18 mouse cellular contexts compared by ENCODE assay signal in genomic region chrX:99389778-99390461, GRCm38 (mm10).
DNase-seq lines count a peak whose midpoint lies in the region; ATAC-seq lines count a peak whose summit lies in the region.
"Had no signal": no experiment of that assay in that cellular context is flagged by ENCODE, and none has a peak within 500 bp of the region (broad histone marks: within the 10 kb centered on the region; RNA-seq: fewer than 3 reads in every experiment).

No protein-coding gene starts in this region.

- 32% methylated on average over 12 of the region's 12 CpGs for WGBS in kidney, embryonic 15.5 days
- 39% methylated on average over 12 of the region's 12 CpGs for WGBS in neural tube, embryonic 15.5 days
- 40% methylated on average over 12 of the region's 12 CpGs for WGBS in embryonic facial prominence, embryonic 15.5 days

- no peak overlapping the region for H3K4me3 ChIP-seq in kidney, embryonic 15.5 days (replicated peaks)
- no peak overlapping the region for H3K4me3 ChIP-seq in neural tube, embryonic 15.5 days (replicated peaks)
- H3K4me3 ChIP-seq in embryonic facial prominence, embryonic 15.5 days (replicated peaks): no peak overlapping the region
- H3K4me3 ChIP-seq: heart, embryonic 13.5 days; midbrain, embryonic 15.5 days had no signal

- no peaks in the 10 kb centered on the region for H3K36me3 ChIP-seq in kidney, embryonic 15.5 days
- H3K36me3 ChIP-seq in neural tube, embryonic 15.5 days: no peaks in the 10 kb centered on the region
- no peaks in the 10 kb centered on the region for H3K36me3 ChIP-seq in embryonic facial prominence, embryonic 15.5 days
- H3K36me3 ChIP-seq: G1E; heart, embryonic 13.5 days; midbrain, embryonic 15.5 days had no signal

- H3K4me2 ChIP-seq in kidney, embryonic 15.5 days: no peak overlapping the region
- no peak overlapping the region for H3K4me2 ChIP-seq in neural tube, embryonic 15.5 days
- H3K4me2 ChIP-seq in embryonic facial prominence, embryonic 15.5 days (replicated peaks): no peak overlapping the region
- H3K4me2 ChIP-seq: heart, embryonic 13.5 days; midbrain, embryonic 15.5 days had no signal

- no peak for DNase-seq in kidney, adult 18-20 months
- DNase-seq in neural tube, embryonic 10.5 days (ENCODE audit: extremely low spot score, low spot score): peak; percentile 17
- no peak for DNase-seq in cerebellum, adult 9-10 months
- no peak for DNase-seq in adrenal gland, adult 18-20 months (ENCODE audit: low spot score in 2 of 2)
- DNase-seq: adrenal gland, postnatal 25 days; cerebellum, postnatal 10 days; forebrain, postnatal 0 days; gastrocnemius, postnatal 14 days; layer of hippocampus, postnatal 36 days; liver; spleen, adult 18-20 months had no signal

- peak; percentile 43; the same call in 1 of the 2 replicates for ATAC-seq in kidney, embryonic 15.5 days (replicated peaks; ENCODE audit: low FRiP score)
- no peak for ATAC-seq in neural tube, embryonic 15.5 days (ENCODE audit: low FRiP score)
- ATAC-seq in embryonic facial prominence, embryonic 15.5 days (ENCODE audit: insufficient number of reproducible peaks, low FRiP score, low TSS enrichment, low read depth): peak; percentile 47; the same call in 1 of the 2 replicates
- ATAC-seq: forebrain, postnatal 0 days; midbrain, embryonic 15.5 days had no signal

- H3K27ac ChIP-seq in kidney, embryonic 15.5 days: peak overlapping the region; percentile 65; the same call in 1 of the 2 replicates
- no peak overlapping the region for H3K27ac ChIP-seq in neural tube, embryonic 15.5 days (replicated peaks)
- peak overlapping the region; percentile 69 for H3K27ac ChIP-seq in embryonic facial prominence, embryonic 15.5 days (replicated peaks)
- H3K27ac ChIP-seq: midbrain, embryonic 15.5 days; stomach, postnatal 0 days had no signal

- peaks cover 65% of the 10 kb centered on the region for H3K27me3 ChIP-seq in kidney, embryonic 15.5 days
- H3K27me3 ChIP-seq in neural tube, embryonic 15.5 days (replicated peaks): peaks cover 19% of the 10 kb centered on the region; the same call in 1 of the 2 replicates
- peaks cover 33% of the 10 kb centered on the region for H3K27me3 ChIP-seq in embryonic facial prominence, embryonic 15.5 days

- H3K9me3 ChIP-seq in kidney, embryonic 15.5 days (replicated peaks): no peaks in the 10 kb centered on the region
- H3K9me3 ChIP-seq in neural tube, embryonic 15.5 days (replicated peaks): no peaks in the 10 kb centered on the region
- no peaks in the 10 kb centered on the region for H3K9me3 ChIP-seq in embryonic facial prominence, embryonic 15.5 days (replicated peaks)
- H3K9me3 ChIP-seq: G1E; heart, embryonic 13.5 days; midbrain, embryonic 15.5 days had no signal

- peaks cover 25% of the 10 kb centered on the region for H3K4me1 ChIP-seq in kidney, embryonic 15.5 days
- no peaks in the 10 kb centered on the region for H3K4me1 ChIP-seq in neural tube, embryonic 15.5 days
- peaks cover 14% of the 10 kb centered on the region for H3K4me1 ChIP-seq in embryonic facial prominence, embryonic 15.5 days
- H3K4me1 ChIP-seq: midbrain, embryonic 15.5 days had no signal

- H3K9ac ChIP-seq in kidney, embryonic 15.5 days: no peak overlapping the region
- no peak overlapping the region for H3K9ac ChIP-seq in neural tube, embryonic 15.5 days (replicated peaks)
- H3K9ac ChIP-seq in embryonic facial prominence, embryonic 15.5 days: no peak overlapping the region
- H3K9ac ChIP-seq: forebrain, postnatal 0 days; heart, embryonic 13.5 days; midbrain, embryonic 15.5 days had no signal
